Mouse (Mus musculus): ENCODE results near the gene C130026I21Rik.
"Not testable (repeated sequence)": the region's sequence is repeated elsewhere in the genome, so short reads cannot be mapped to it uniquely, and the experiment has no call there.

DNA sequence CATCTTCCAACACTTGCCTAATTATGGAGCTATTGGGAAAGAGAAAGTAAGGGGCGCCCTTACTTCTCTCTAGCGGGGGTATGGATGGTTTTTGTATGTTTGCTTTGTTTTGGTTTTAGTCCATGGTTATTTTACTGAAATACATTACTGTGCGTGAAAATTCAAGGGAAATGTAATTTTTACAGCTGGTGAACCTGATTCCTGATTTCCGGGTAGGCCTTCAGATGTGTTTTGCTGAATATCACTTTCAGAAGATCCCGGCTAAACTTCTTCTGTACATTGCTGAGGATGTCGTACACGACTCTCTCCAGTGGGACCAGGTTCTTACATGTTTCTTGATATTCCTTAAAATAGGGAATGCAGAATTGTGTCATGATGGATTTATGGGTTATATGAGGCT is 158.1 kb downstream of the C130026I21Rik start:
- not testable (repeated sequence) for TF ChIP-seq CTCF (IDR thresholded peaks at IDR 0.05; ENCODE audit: low read depth); EP300 (optimal IDR thresholded peaks at IDR 0.05)

All from stomach, postnatal 0 days (tissue).